Mouse (Mus musculus) CH12.LX (cell line): ENCODE measurements around the gene Rims1. TPM values are rescaled to one million over a fixed set of nuclear protein-coding genes. Genes with fewer than 3 reads are reported as not detected.

Experiments used
- DNase-seq: peaks from one replicate; pipeline ENCODE4 v3.0.0-alpha.2; 2013; ENCODE audit errors: extremely low read depth
- H3K27ac ChIP-seq: 2 replicates; pipeline ENCODE4 v1.5.1; 2012; ENCODE audit warnings: low read depth, mild to moderate bottlenecking, control low read depth, moderate library complexity; ENCODE audit not compliant: insufficient read depth
- H3K27me3 ChIP-seq: replicated peaks from 2 replicates; pipeline ENCODE3; 2012; ENCODE audit warnings: inconsistent platforms
- H3K36me3 ChIP-seq, 2 experiments: replicated peaks in 1 of 2; 2 replicates each; pipeline versions ENCODE3 to v1.6.1; 2012; ENCODE audit warnings: inconsistent platforms in 1 of 2, low read length in 1 of 2, mild to moderate bottlenecking in 1 of 2, mixed read lengths in 1 of 2, moderate library complexity in 1 of 2; ENCODE audit not compliant: control insufficient read depth in 1 of 2, insufficient read depth in 1 of 2
- H3K4me1 ChIP-seq, 2 experiments: 2 replicates each; pipeline ENCODE4 v1.6.1; 2012; ENCODE audit warnings: inconsistent platforms in 1 of 2, moderate library complexity in 1 of 2; ENCODE audit not compliant: insufficient read depth in 2 of 2, control insufficient read depth in 1 of 2
- H3K4me2 ChIP-seq: 2 replicates; pipeline ENCODE4 v1.6.1; 2012; ENCODE audit warnings: low read depth, mild to moderate bottlenecking, control low read depth; ENCODE audit not compliant: poor library complexity, insufficient read depth, severe bottlenecking
- H3K4me3 ChIP-seq, 3 experiments: fragments of 150-350 bp in 1 of 3; sonication (generic) in 1 of 3; replicated peaks in 1 of 3; 2 replicates each; pipeline versions ENCODE3 to v1.5.1; 2011 to 2012; ENCODE audit warnings: low read depth in 2 of 3, low read length in 2 of 3, mild to moderate bottlenecking in 2 of 3, moderate library complexity in 2 of 3, control low read depth in 1 of 3, improper control_type of control experiment in 1 of 3, inconsistent platforms in 1 of 3, mixed read lengths in 1 of 3; ENCODE audit not compliant: poor library complexity in 1 of 3
- H3K79me2 ChIP-seq: replicated peaks from 2 replicates; pipeline ENCODE4 v1.6.1; 2012; ENCODE audit warnings: mild to moderate bottlenecking, moderate library complexity; ENCODE audit not compliant: control insufficient read depth, poor library complexity, insufficient read depth, severe bottlenecking; ENCODE audit errors: extremely low read depth
- H3K9ac ChIP-seq: 2 replicates; pipeline ENCODE4 v1.6.1; 2012; ENCODE audit warnings: low read depth, mild to moderate bottlenecking, control low read depth, moderate library complexity; ENCODE audit not compliant: insufficient read depth
- H3K9me3 ChIP-seq: replicated peaks from 2 replicates; pipeline ENCODE3; 2012; ENCODE audit warnings: low read length, inconsistent platforms, mixed read lengths
- CTCF ChIP-seq, 2 experiments: IDR thresholded peaks in 1 of 2; conservative IDR thresholded peaks in 1 of 2; 2 replicates each; pipeline ENCODE4 v1.5.1; 2011 to 2012; ENCODE audit warnings: low read depth in 2 of 2, low read length in 2 of 2, improper control_type of control experiment in 1 of 2, inconsistent platforms in 1 of 2, mild to moderate bottlenecking in 1 of 2, moderate library complexity in 1 of 2
- ELF1 ChIP-seq: IDR thresholded peaks from 2 replicates; pipeline ENCODE4 v1.6.1; 2014; ENCODE audit warnings: low read depth, mild to moderate bottlenecking, inconsistent platforms, low read length, improper control_type of control experiment
- ETS1 ChIP-seq: conservative IDR thresholded peaks from 2 replicates; pipeline ENCODE4 v1.6.1; 2012; ENCODE audit warnings: low read depth, mild to moderate bottlenecking, inconsistent platforms, low read length, improper control_type of control experiment, moderate library complexity
- GABPA ChIP-seq: IDR thresholded peaks from 2 replicates; pipeline ENCODE4 v1.6.1; 2012; ENCODE audit warnings: low read depth, low read length, improper control_type of control experiment, inconsistent platforms; ENCODE audit not compliant: insufficient replicate concordance
- IRF4 ChIP-seq: IDR thresholded peaks from 2 replicates; pipeline ENCODE4 v1.6.1; 2014; ENCODE audit warnings: low read depth, mild to moderate bottlenecking, inconsistent platforms, low read length, improper control_type of control experiment
- KAT2A ChIP-seq: IDR thresholded peaks from 2 replicates; pipeline ENCODE4 v1.6.1; 2012; ENCODE audit warnings: low read length, improper control_type of control experiment, inconsistent platforms; ENCODE audit not compliant: insufficient replicate concordance
- MAFK ChIP-seq: IDR thresholded peaks from 2 replicates; pipeline ENCODE4 v1.6.1; 2011; ENCODE audit warnings: low read length, improper control_type of control experiment; ENCODE audit not compliant: insufficient replicate concordance
- MAZ ChIP-seq: IDR thresholded peaks from 2 replicates; pipeline ENCODE4 v1.6.1; 2012; ENCODE audit warnings: low read depth, mild to moderate bottlenecking, inconsistent platforms, low read length, improper control_type of control experiment, moderate library complexity
- MXI1 ChIP-seq: IDR thresholded peaks from 2 replicates; pipeline ENCODE4 v1.6.1; 2011; ENCODE audit warnings: mild to moderate bottlenecking, low read depth, low read length, improper control_type of control experiment
- NELFE ChIP-seq: IDR thresholded peaks from 2 replicates; pipeline ENCODE4 v1.6.1; 2011; ENCODE audit warnings: low read depth, low read length, improper control_type of control experiment
- NRF1 ChIP-seq: IDR thresholded peaks from 2 replicates; pipeline ENCODE4 v1.6.1; 2014; ENCODE audit warnings: low read depth, mild to moderate bottlenecking, inconsistent platforms, low read length, improper control_type of control experiment, moderate library complexity
- PAX5 ChIP-seq: IDR thresholded peaks from 2 replicates; pipeline ENCODE4 v1.6.1; 2012; ENCODE audit warnings: low read length, inconsistent platforms, mixed read lengths
- RCOR1 ChIP-seq: conservative IDR thresholded peaks from 2 replicates; pipeline ENCODE4 v1.6.1; 2012; ENCODE audit warnings: low read depth, mild to moderate bottlenecking, inconsistent platforms, low read length, improper control_type of control experiment
- SMC3 ChIP-seq: IDR thresholded peaks from 2 replicates; pipeline ENCODE4 v1.6.1; 2011; ENCODE audit warnings: low read depth, low read length, improper control_type of control experiment
- TCF12 ChIP-seq: IDR thresholded peaks from 2 replicates; pipeline ENCODE4 v1.6.1; 2014; ENCODE audit warnings: low read depth, mild to moderate bottlenecking, inconsistent platforms, low read length, improper control_type of control experiment
- USF2 ChIP-seq: conservative IDR thresholded peaks from 2 replicates; pipeline ENCODE4 v1.6.1; 2011; ENCODE audit warnings: low read depth, low read length, improper control_type of control experiment
- ZC3H11A ChIP-seq: IDR thresholded peaks from 2 replicates; pipeline ENCODE4 v1.6.1; 2012; ENCODE audit warnings: low read depth, mild to moderate bottlenecking, inconsistent platforms, low read length, improper control_type of control experiment
- dilution Hi-C: fragments of 300-500 bp; cut with MboI; formaldehyde crosslinking; loops from 2 replicates; pipeline ENCODE4 v1.14.3; 2020; ENCODE audit warnings: low sequenced_read_pairs; ENCODE audit not compliant: extremely low pct_unique_long_range_greater_than_20kb, extremely low pct_ligation_motif_present
- in situ Hi-C: fragments of 300-500 bp; cut with MboI; formaldehyde crosslinking; loops from 3 replicates; pipeline ENCODE4 v1.14.3; 2019; ENCODE audit warnings: low sequenced_read_pairs, low pct_ligation_motif_present, low pct_unique_long_range_greater_than_20kb, mixed read lengths
- polyA plus RNA-seq: library from polyadenylated mRNA; unstranded; fragments of >175 nt; gene quantifications from 2 replicates; pipeline ENCODE4 v1.2.1, GENCODE M21; 2012; ENCODE audit warnings: low read depth; ENCODE audit not compliant: insufficient read length
- total RNA-seq, 2 experiments: library from RNA; depleted of rRNA; stranded (reverse); fragments of 300-350 nt in 1 of 2; fragments of >200 nt in 1 of 2; gene quantifications; 2 replicates each; pipeline ENCODE4 v1.2.3; 2012 to 2014

Rims1 gene
- total and polyA plus RNA-seq, 3 experiments: not detected

DNA sequence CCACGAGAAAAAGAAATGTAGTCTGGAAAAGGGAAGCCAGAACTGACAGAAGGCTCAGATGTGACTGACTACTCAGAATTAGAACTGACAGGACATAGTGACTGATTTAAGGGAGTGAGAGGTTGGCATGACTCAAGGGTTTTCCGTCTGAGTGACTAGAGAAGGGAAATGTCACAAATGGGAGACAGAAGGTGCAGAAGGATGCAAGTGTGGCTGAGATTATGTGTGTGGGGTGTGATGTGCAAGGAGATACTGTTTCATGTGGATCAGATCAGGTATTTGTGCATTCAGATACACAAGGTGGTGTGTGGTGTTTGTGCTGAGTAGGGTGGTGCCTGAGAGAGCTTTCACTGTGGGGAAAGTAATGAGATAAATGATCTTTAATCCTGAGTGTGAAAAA is 96.3 kb downstream of the Rims1 start:
- H3K27ac ChIP-seq: no peak overlapping the region
- TF ChIP-seq SMC3 (no peak), GABPA (no peak), USF2 (no peak), IRF4 (no peak), NELFE (no peak), ZC3H11A (no peak), ELF1 (no peak), TCF12 (no peak), MAZ (no peak)
- H3K36me3 ChIP-seq: no peaks in the 10 kb centered on the region
- H3K27me3 ChIP-seq: no peaks in the 10 kb centered on the region
- in situ Hi-C loops (no loop called here), dilution Hi-C loops (no loop called here)
- no peaks in the 10 kb centered on the region for H3K4me1 ChIP-seq
- no peaks in the 10 kb centered on the region for H3K9me3 ChIP-seq
- no peaks in the 10 kb centered on the region for H3K79me2 ChIP-seq
- DNase-seq: no peak
- H3K9ac ChIP-seq: no peak overlapping the region
- H3K4me2 ChIP-seq: no peak overlapping the region
- no peak overlapping the region for H3K4me3 ChIP-seq

DNA sequence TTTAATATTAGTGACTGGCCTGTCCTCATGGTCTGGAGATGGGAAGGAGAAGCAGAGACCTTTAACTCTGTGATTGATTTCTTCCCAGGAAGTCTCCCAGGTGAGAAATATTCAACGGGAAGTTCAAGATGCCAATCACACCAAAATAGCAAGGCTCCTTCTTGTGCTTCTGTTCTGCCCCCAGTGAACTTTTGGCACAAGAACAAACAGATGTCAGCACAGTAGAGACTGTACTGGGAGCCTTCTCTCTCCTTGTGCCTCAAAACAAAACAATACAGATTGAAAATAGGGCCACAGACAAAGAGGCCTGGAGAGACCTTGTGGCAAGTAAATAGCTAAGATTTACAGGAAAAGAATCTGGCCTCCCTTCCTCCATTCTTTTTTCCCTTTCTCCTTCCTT is 110.7 kb downstream of the Rims1 start:
- dilution Hi-C loops: no loop called here
- no peaks in the 10 kb centered on the region for H3K9me3 ChIP-seq

DNA sequence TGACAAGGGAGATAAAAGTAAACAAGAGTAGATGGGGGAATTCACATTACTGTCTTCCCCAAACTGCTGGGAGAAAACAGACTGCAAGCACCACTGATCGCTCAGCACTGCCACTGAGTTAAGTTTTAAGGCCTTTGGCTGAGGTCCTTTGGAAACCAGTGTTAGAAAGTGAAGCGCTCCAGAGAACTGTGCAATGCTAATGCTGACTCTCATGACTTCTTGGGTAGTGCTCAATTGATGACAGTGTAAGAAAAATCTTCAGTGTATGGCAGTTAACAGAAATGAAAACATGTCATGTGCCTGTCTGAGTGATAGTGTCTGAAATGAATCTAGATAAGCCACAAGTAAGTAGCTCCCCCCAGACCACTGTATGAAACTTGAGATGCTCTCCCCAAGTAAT is 111.3 kb downstream of the Rims1 start:
- Histone ChIP-seq H3K36me3 (no peaks in the 10 kb centered on the region), H3K4me3 (no peak overlapping the region), H3K9ac (no peak overlapping the region), H3K9me3 (no peaks in the 10 kb centered on the region), H3K4me2 (no peak overlapping the region), H3K4me1 (no peaks in the 10 kb centered on the region), H3K27ac (no peak overlapping the region), H3K79me2 (no peaks in the 10 kb centered on the region), H3K27me3 (no peaks in the 10 kb centered on the region)
- in situ Hi-C loops (no loop called here), dilution Hi-C loops (no loop called here)
- no peak for TF ChIP-seq RCOR1
- no peak for TF ChIP-seq NRF1
- no peak for TF ChIP-seq CTCF (conservative IDR thresholded peaks at IDR 0.05 in 1 of 2, IDR thresholded peaks at IDR 0.05 in 1 of 2; ENCODE audit: low read depth in 2 of 2, low read length in 2 of 2)
- TF ChIP-seq MAFK: no peak
- TF ChIP-seq TCF12: no peak
- DNase-seq: no peak

More for the DNA sequence above, 110.7 kb downstream of the Rims1 start:
- Histone ChIP-seq H3K4me2 (no peak overlapping the region), H3K9ac (no peak overlapping the region), H3K79me2 (no peaks in the 10 kb centered on the region), H3K4me1 (no peaks in the 10 kb centered on the region), H3K27ac (no peak overlapping the region), H3K36me3 (no peaks in the 10 kb centered on the region), H3K27me3 (no peaks in the 10 kb centered on the region), H3K4me3 (no peak overlapping the region)
- no peak for TF ChIP-seq KAT2A
- no peak for TF ChIP-seq ETS1
- no peak for TF ChIP-seq PAX5
- no peak for TF ChIP-seq MXI1
- no peak for TF ChIP-seq RCOR1
- in situ Hi-C loops: no loop called here
- DNase-seq: no peak
